Comparison of ENCODE assay signal across 17 mouse cellular contexts in genomic region chr7:139253462-139253861, GRCm38 (mm10). TPM values are rescaled to one million over a fixed set of nuclear protein-coding genes. Genes with fewer than 3 reads are reported as not detected.
DNase-seq lines count a peak whose midpoint lies in the region; ATAC-seq and TF ChIP-seq lines count a peak whose summit lies in the region.
"Had no signal": no experiment of that assay in that cellular context is flagged by ENCODE, and none has a peak within 500 bp of the region (broad histone marks: within the 10 kb centered on the region; RNA-seq: fewer than 3 reads in every experiment).

No protein-coding gene starts in this region.

- H3K36me3 ChIP-seq in heart, embryonic 11.5 days (ENCODE audit: control insufficient read depth, insufficient read depth, low read length), result peaks cover 5% of the 10 kb centered on the region; the same call in 1 of the 2 replicates
- H3K36me3 ChIP-seq in lung, embryonic 14.5 days (ENCODE audit: insufficient read depth), result peaks cover 23% of the 10 kb centered on the region
- peaks cover 31% of the 10 kb centered on the region for H3K36me3 ChIP-seq in intestine, embryonic 14.5 days (ENCODE audit: control insufficient read depth, insufficient read depth, low read length)
- H3K36me3 ChIP-seq in small intestine, adult 2 months (ENCODE audit: control insufficient read depth, insufficient read depth, low read length), result peaks cover 20% of the 10 kb centered on the region

- H3K9me3 ChIP-seq in heart, embryonic 11.5 days (replicated peaks; ENCODE audit: control insufficient read depth, low read length), result no peaks in the 10 kb centered on the region
- H3K9me3 ChIP-seq in lung, embryonic 14.5 days (ENCODE audit: low read depth, low read length), result no peaks in the 10 kb centered on the region
- H3K9me3 ChIP-seq in intestine, embryonic 14.5 days (ENCODE audit: control insufficient read depth, low read length), result no peaks in the 10 kb centered on the region
- H3K9me3 ChIP-seq: forebrain, embryonic 12.5 days; neural tube, embryonic 15.5 days had no signal

- H3K9ac ChIP-seq in heart, embryonic 11.5 days (ENCODE audit: low read depth, low read length), result 0 out of 2 replicates have a peak overlapping the region, but pooled peaks have one; percentile 43
- peak overlapping the region; percentile 3; the same call in 1 of the 2 replicates for H3K9ac ChIP-seq in lung, embryonic 14.5 days
- H3K9ac ChIP-seq in intestine, embryonic 14.5 days (ENCODE audit: low read length), result no peak overlapping the region
- H3K9ac ChIP-seq: forebrain, embryonic 12.5 days; liver, embryonic 14.5 days; neural tube, embryonic 15.5 days had no signal

- ATAC-seq in heart, embryonic 11.5 days (replicated peaks; ENCODE audit: insufficient number of reproducible peaks, low FRiP score, low TSS enrichment), result no peak
- ATAC-seq in lung, embryonic 14.5 days (ENCODE audit: insufficient read depth), result no peak
- no peak for ATAC-seq in intestine, embryonic 14.5 days (replicated peaks; ENCODE audit: low FRiP score, low TSS enrichment, low read depth)
- ATAC-seq: inflammation-experienced regulatory T-cells, adult 6 months had no signal

- no peak overlapping the region for H3K4me2 ChIP-seq in heart, embryonic 11.5 days
- H3K4me2 ChIP-seq in lung, embryonic 14.5 days, result no peak overlapping the region
- peak overlapping the region; percentile 22; the same call in 1 of the 2 replicates for H3K4me2 ChIP-seq in intestine, embryonic 14.5 days (ENCODE audit: low read length)
- H3K4me2 ChIP-seq: forebrain, embryonic 12.5 days; neural tube, embryonic 15.5 days had no signal

- no peak overlapping the region for H3K4me3 ChIP-seq in heart, embryonic 11.5 days (ENCODE audit: low read depth, low read length)
- H3K4me3 ChIP-seq in lung, embryonic 14.5 days (ENCODE audit: low read depth, low read length), result no peak overlapping the region
- H3K4me3 ChIP-seq in lung, adult 2 months (replicated peaks; ENCODE audit: extremely low read depth, low read depth, low read length), result no peak overlapping the region
- no peak overlapping the region for H3K4me3 ChIP-seq in intestine, embryonic 14.5 days (ENCODE audit: low read depth, low read length)
- H3K4me3 ChIP-seq in small intestine, adult 2 months (ENCODE audit: low read depth, low read length), result no peak overlapping the region
- H3K4me3 ChIP-seq: forebrain, embryonic 12.5 days; neural tube, embryonic 15.5 days had no signal

- no peak for TF ChIP-seq CTCF in lung, embryonic 14.5 days (IDR thresholded peaks at IDR 0.05; ENCODE audit: low read depth)
- TF ChIP-seq CTCF in lung, adult 2 months (IDR thresholded peaks at IDR 0.05; ENCODE audit: insufficient read depth, low read length), result no peak
- TF ChIP-seq CTCF in small intestine, adult 2 months (IDR thresholded peaks at IDR 0.05; ENCODE audit: extremely low read depth, insufficient read length, insufficient replicate concordance, low read depth, low read length), result no peak

- peaks cover 57% of the 10 kb centered on the region for H3K4me1 ChIP-seq in heart, embryonic 11.5 days (ENCODE audit: control insufficient read depth, insufficient read depth, low read length)
- H3K4me1 ChIP-seq in lung, embryonic 14.5 days (ENCODE audit: insufficient read depth), result peaks cover 42% of the 10 kb centered on the region
- H3K4me1 ChIP-seq in lung, adult 2 months (ENCODE audit: control insufficient read depth, insufficient read depth, low read length), result peaks cover 57% of the 10 kb centered on the region
- peaks cover 46% of the 10 kb centered on the region for H3K4me1 ChIP-seq in intestine, embryonic 14.5 days (replicated peaks; ENCODE audit: control insufficient read depth, insufficient read depth, low read length)
- peaks cover 68% of the 10 kb centered on the region for H3K4me1 ChIP-seq in small intestine, adult 2 months (ENCODE audit: control insufficient read depth, insufficient read depth, insufficient read length, low read length)

- no peak for TF ChIP-seq POLR2A in lung, adult 2 months (IDR thresholded peaks at IDR 0.05; ENCODE audit: borderline replicate concordance, extremely low read depth, low read depth, low read length)
- TF ChIP-seq POLR2A in small intestine, adult 2 months (IDR thresholded peaks at IDR 0.05; ENCODE audit: low read depth, low read length), result no peak

- no peaks in the 10 kb centered on the region for H3K27me3 ChIP-seq in heart, embryonic 11.5 days (ENCODE audit: control insufficient read depth, insufficient read depth, low read length)
- H3K27me3 ChIP-seq in lung, embryonic 14.5 days (ENCODE audit: insufficient read depth, low read length), result no peaks in the 10 kb centered on the region
- H3K27me3 ChIP-seq in intestine, embryonic 14.5 days (replicated peaks; ENCODE audit: control insufficient read depth, insufficient read depth, low read length), result no peaks in the 10 kb centered on the region
- no peaks in the 10 kb centered on the region for H3K27me3 ChIP-seq in small intestine, adult 2 months (ENCODE audit: control insufficient read depth, insufficient read depth, low read length)
- H3K27me3 ChIP-seq: neural tube, embryonic 15.5 days had no signal

- H3K27ac ChIP-seq in heart, embryonic 11.5 days (ENCODE audit: low read depth, low read length), result no peak overlapping the region; the same call in 1 of the 2 replicates
- H3K27ac ChIP-seq in lung, embryonic 14.5 days (ENCODE audit: low read depth), result 0 out of 2 replicates have a peak overlapping the region, but pooled peaks have one; percentile 5
- no peak overlapping the region for H3K27ac ChIP-seq in intestine, embryonic 14.5 days (ENCODE audit: low read depth)
- H3K27ac ChIP-seq in small intestine, adult 2 months (ENCODE audit: insufficient read depth, low read depth, low read length), result peak overlapping the region; percentile 63
- H3K27ac ChIP-seq: forebrain, embryonic 12.5 days; liver, embryonic 14.5 days; neural tube, embryonic 15.5 days had no signal

- WGBS in heart, embryonic 11.5 days (ENCODE audit: insufficient replicate concordance), result 40% methylated on average over 3 of the region's 3 CpGs
- WGBS in lung, embryonic 14.5 days, result 54% methylated on average over 3 of the region's 3 CpGs
- 22% methylated on average over 3 of the region's 3 CpGs for WGBS in lung, adult 2 months
- WGBS in intestine, embryonic 14.5 days, result 68% methylated on average over 3 of the region's 3 CpGs
- 37% methylated on average over 3 of the region's 3 CpGs for WGBS in small intestine, adult 2 months

- no peak for DNase-seq in heart, postnatal 14 days
- no peak for DNase-seq in lung, embryonic 14.5 days
- no peak for DNase-seq in lung, adult 2 months
- no peak for DNase-seq in intestine, embryonic 14.5 days (ENCODE audit: low spot score)
- no peak for DNase-seq in layer of hippocampus, adult 9-11 months
- no peak for DNase-seq in layer of hippocampus, adult 8-10 months (ENCODE audit: low spot score in 2 of 2)
- DNase-seq: cerebellum, postnatal 14 days; right cerebral cortex, adult 18-20 months; thymus, adult 2 months had no signal

- intact Hi-C loops in heart, postnatal 14 days (cut with DNase I), result no loop called here

RNA-seq across cellular contexts. Expression of gene Pwwp2b, which starts 5.2 kb away (rescaled TPM):
- 8.4 TPM in 2 replicates for polyA plus RNA-seq in heart, embryonic 11.5 days (2014; fragmentation: Nextera tagmentation; extraction: Ambion mirVana)
- total RNA-seq in heart, postnatal 14 days (2021), result 1 to 10 TPM; 8.7 to 9.8 TPM
- 13.1 and 13.5 TPM in 2 replicates for polyA plus RNA-seq in lung, embryonic 14.5 days (2014; fragmentation: Nextera tagmentation; extraction: Ambion mirVana)
- 31.6 and 32.2 TPM in 2 replicates for polyA plus RNA-seq in lung, adult 2 months (2012; rRNA removed)
- 15.9 and 17.3 TPM in 2 replicates for polyA plus RNA-seq in intestine, embryonic 14.5 days (2014; fragmentation: Nextera tagmentation; extraction: Ambion mirVana)
- polyA plus RNA-seq in small intestine, adult 2 months (2012; rRNA removed), result 5.8 and 19.4 TPM in 2 replicates
- 10 to 100 TPM; 26.9 to 37.1 (median 32.1) TPM for total RNA-seq in layer of hippocampus, adult 8-10 months (2022)

RNA-seq across cellular contexts. Expression of gene Stk32c, which starts 40.4 kb away (rescaled TPM):
- not detected in 2 replicates for polyA plus RNA-seq in heart, embryonic 11.5 days (2014; fragmentation: Nextera tagmentation; extraction: Ambion mirVana)
- total RNA-seq in heart, postnatal 14 days (2021), result 1 to 10 TPM; 1.8 to 2.7 TPM
- polyA plus RNA-seq in lung, embryonic 14.5 days (2014; fragmentation: Nextera tagmentation; extraction: Ambion mirVana), result 0.14 and 0.16 TPM in 2 replicates
- polyA plus RNA-seq in lung, adult 2 months (2012; rRNA removed), result 1.5 and 1.9 TPM in 2 replicates
- 0.12 and 0.15 TPM in 2 replicates for polyA plus RNA-seq in intestine, embryonic 14.5 days (2014; fragmentation: Nextera tagmentation; extraction: Ambion mirVana)
- 2.5 and 7.7 TPM in 2 replicates for polyA plus RNA-seq in small intestine, adult 2 months (2012; rRNA removed)
- total RNA-seq in layer of hippocampus, adult 8-10 months (2022), result 10 to 100 TPM; 81.3 to 94.0 (median 88.8) TPM
- total RNA-seq: megakaryocyte-erythroid progenitor cell, adult 5-6 weeks had no signal
- polyA plus RNA-seq: heart, postnatal 0 days had no signal

RNA-seq across cellular contexts. Expression of gene Lrrc27, which starts 40.7 kb away (rescaled TPM):
- polyA plus RNA-seq in heart, embryonic 11.5 days (2014; fragmentation: Nextera tagmentation; extraction: Ambion mirVana), result 4.9 and 6.2 TPM in 2 replicates
- 10 to 100 TPM; 17.6 to 20.8 TPM for total RNA-seq in heart, postnatal 14 days (2021)
- 3.4 and 5.3 TPM in 2 replicates for polyA plus RNA-seq in lung, embryonic 14.5 days (2014; fragmentation: Nextera tagmentation; extraction: Ambion mirVana)
- 3.7 and 6.9 TPM in 2 replicates for polyA plus RNA-seq in lung, adult 2 months (2012; rRNA removed)
- 4.7 and 4.9 TPM in 2 replicates for polyA plus RNA-seq in intestine, embryonic 14.5 days (2014; fragmentation: Nextera tagmentation; extraction: Ambion mirVana)
- 0.15 and 1.3 TPM in 2 replicates for polyA plus RNA-seq in small intestine, adult 2 months (2012; rRNA removed)
- total RNA-seq in layer of hippocampus, adult 8-10 months (2022), result 1 to 10 TPM; 4.6 to 7.3 (median 6.5) TPM

Comparison
In these comparisons a context has a peak if more than half of its experiments do, and no peak if none do; other contexts are left out.
1. H3K27ac ChIP-seq: peak in lung, embryonic 14.5 days (single experiment) and small intestine, adult 2 months (single experiment); none in heart, embryonic 11.5 days (single experiment) and intestine, embryonic 14.5 days (single experiment).